Mouse (Mus musculus): ENCODE measurements at regions not wholly inside any gene's neighbourhood (a gene's known extent, or its start where the extent isn't known, plus 50 kb on each side); places are given as distances from the start of the nearest gene placed in this dataset.

DNA sequence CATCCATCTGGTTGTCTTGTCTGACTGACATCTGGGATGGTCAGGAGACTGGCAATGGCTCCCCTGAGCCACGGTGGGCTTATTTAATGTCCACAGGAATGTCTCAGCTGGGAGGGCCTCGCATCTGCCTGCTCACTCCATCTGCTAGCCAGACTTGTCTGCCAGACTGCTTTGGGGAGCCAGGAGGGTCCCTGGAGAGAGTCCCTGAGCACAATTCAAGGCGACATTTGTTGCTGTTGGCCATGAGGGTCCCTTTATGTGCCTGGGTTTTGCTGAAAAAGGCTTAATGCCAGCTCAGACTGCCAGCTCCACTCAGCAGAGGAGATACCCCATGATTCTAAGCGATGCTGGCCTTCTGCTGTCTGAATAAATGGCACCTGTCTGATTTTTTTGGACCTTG lies 161.8 kb upstream of the Nckap5 start:
- TF ChIP-seq CTCF (IDR thresholded peaks at IDR 0.05; ENCODE audit: low read depth, low read length), result no peak
- TF ChIP-seq POLR2A (IDR thresholded peaks at IDR 0.05; ENCODE audit: extremely low read depth, insufficient read depth, low read length), result no peak

All from liver, adult 2 months (tissue).